Mouse (Mus musculus) brain, embryonic 14.5 days (tissue): ENCODE measurements around the gene Egln1. TPM values are rescaled to one million over a fixed set of nuclear protein-coding genes. Genes with fewer than 3 reads are reported as not detected.

Source experiments
- DNase-seq: peaks from one replicate; pipeline ENCODE4 v3.0.0-alpha.2; 2011; ENCODE audit warnings: low read depth
- CTCF ChIP-seq: fragments of 200-500 bp; IDR thresholded peaks from 2 replicates; pipeline ENCODE4 v1.5.1; 2012; ENCODE audit warnings: inconsistent platforms, mild to moderate bottlenecking, moderate library complexity, borderline replicate concordance; ENCODE audit not compliant: insufficient read depth, insufficient read length; ENCODE audit errors: extremely low read depth
- POLR2A ChIP-seq: fragments of 200-500 bp; IDR thresholded peaks from 2 replicates; pipeline ENCODE4 v1.6.1; 2012; ENCODE audit warnings: mild to moderate bottlenecking, inconsistent platforms, borderline replicate concordance; ENCODE audit not compliant: poor library complexity, insufficient read depth, insufficient read length, severe bottlenecking; ENCODE audit errors: extremely low read depth
- polyA plus RNA-seq: library from polyadenylated mRNA; depleted of rRNA; stranded (reverse); fragments of >200 nt; gene quantifications from 2 replicates; pipeline ENCODE4 v1.2.3, GENCODE M21; 2012; rRNA removed

The Egln1 gene
- 56.9 and 58.9 TPM in 2 replicates for polyA plus RNA-seq

DNA sequence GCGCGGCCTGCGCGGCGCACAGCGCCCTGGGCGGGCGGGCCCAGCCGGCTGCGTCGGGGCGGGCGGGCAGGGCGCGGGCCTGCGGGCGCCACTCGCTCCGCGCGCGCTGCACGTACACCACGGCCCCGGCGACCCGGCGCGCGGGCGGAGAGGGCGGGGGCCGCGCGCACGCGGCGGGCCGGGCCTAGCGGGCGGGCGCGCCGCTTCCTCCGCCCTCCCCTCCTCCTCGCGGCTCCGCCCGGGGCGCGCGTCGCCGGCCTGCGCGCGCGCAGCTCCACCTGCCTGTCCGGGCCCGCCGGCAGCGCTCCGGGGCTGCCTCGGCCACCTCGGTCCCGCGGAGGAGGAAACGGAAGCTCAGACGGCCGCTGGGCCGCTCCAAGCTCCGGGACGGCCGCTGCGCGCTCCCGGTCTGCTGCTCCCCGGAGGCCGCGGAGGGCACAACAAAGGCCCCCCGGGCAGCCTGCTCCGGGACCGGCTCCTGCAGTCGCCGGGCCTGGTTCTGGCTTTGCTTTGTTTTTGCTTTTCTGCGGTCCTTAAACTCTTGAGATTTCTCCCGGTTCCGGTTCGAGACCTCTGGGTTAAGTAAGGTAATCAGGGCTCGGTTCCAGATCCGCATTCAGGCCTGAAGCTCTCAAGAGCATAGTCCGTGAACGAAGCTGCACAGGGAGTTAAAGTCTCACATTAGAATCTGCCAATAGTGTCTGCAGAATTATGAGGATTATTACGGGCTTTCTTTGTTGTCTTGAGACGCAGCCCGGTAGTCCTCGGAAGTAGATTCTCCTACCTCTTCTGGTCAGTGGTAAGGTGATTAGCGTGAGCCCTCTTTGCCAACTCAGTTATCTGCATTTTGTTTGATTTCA lies at the start of gene Egln1:
TSS of gene Egln1 (minus strand) at position 116 of the 860 bp plus-strand sequence.
- no peak for TF ChIP-seq CTCF
- peak; percentile 98 for TF ChIP-seq POLR2A
- DNase-seq = peak; percentile 94

DNA sequence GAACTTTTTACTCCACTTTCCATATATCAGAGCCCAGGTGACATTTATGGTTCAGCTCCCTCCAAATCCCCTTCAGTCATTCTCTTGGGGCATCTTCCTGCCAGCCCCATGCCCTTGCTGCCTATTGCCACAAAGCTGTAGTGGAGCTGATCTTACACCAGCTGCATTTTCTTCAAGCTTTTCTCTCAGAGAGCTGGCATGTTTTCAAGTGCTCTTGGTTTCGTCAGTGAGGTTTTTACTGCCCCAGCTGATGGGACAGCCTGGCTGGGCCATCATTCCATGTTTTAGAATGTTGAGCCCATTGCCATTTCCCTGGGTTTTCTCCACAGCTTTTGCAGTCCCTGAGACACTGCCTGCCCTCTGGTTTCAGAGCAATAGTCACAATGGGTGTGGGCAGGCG lies 46.7 kb upstream of the Egln1 start:
- DNase-seq = no peak
- TF ChIP-seq CTCF (no peak), POLR2A (no peak)

DNA sequence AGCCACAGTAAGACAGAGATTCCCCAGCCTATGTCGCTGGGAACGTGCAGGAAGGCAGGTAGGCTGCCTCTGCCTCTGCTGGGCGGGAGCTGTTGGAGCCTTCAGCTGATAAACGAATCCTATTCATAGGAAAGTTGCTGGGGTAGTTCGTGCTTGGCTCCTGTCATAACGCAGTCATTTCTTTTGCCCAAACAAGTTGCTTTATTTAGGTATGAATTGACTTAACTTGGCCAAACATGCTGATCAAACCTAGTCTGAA lies 42.5 kb upstream of the Egln1 start:
- DNase-seq = no peak
- no peak for TF ChIP-seq POLR2A
- no peak for TF ChIP-seq CTCF

DNA sequence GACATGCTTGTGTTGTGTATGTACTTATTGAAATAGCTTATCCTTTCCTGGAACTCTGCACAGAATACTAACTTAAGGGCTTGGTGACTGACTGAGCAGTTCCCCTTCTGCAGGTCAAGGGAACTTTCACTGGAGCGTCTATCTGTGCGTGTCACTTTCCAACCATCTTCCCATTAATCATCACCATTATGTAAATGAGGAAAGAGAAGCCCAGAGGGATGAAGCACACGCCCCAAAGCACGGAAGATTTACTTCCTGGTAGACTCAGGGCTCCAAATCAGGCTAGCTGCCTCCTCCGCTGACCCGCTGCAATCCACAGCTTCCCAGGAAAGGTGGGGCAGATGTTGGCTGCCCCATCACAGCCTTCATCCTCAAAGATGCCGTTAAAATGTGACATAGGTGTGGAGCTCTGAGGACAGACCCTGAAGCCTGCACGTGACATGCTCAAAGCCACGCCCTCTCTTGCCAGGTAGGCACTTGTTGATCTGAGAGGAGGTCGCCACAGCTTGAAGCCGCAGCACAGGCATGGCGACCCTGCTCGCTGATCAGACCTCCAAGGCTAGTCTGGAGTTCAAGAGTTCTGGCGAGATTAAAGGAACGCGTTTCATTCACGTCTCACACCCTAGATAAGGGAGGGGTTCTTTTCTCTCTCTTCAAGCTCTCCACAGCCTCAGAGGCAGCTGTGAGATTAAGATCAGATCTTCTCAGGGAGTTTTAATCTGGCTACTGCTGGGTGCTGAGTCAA lies 42.0 kb upstream of the Egln1 start:
- no peak for TF ChIP-seq POLR2A
- no peak for TF ChIP-seq CTCF

DNA sequence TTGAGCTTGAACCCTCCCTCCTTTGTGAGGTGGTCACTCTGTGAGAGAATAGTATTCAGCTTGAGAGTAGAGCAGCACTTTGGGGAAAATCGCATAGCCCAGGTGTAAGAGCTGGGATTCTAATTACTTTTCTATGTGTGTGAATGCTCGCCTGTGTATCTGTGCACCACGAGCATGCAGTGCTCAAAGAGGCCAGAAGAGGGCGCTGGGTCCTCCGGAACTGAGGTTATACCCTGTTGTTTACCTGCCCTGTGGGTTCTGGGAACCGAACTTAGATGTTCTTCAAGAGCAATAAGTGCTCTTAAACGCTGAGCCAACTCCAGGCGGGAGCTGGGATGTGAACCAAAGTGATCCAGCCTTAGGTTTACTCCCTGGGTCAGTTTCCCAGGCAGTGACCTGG lies 31.7 kb upstream of the Egln1 start:
- DNase-seq = no peak
- TF ChIP-seq POLR2A (no peak), CTCF (peak; percentile 6; the same call in 1 of the 2 replicates)

More for the DNA sequence above, 42.0 kb upstream of the Egln1 start:
- DNase-seq = no peak

DNA sequence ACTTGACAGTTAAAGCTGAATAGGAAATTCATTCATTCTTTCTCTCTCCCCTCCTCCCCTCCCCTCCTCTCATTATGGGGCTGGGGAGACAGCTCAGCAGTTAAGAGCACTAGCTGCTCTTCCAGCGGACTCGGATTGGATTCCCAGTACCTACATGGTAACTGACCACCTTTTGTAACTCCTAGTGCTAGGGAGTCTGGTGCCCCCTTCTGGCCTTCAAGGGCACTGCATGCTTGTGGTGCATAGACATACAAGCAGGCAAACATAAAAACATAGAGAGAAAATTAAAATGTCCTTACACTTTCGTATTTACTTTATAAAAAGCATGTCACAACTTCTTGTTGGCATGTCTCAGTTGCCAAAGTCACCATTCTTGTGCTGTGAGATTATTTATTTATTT lies 30.9 kb upstream of the Egln1 start:
- no peak for DNase-seq
- TF ChIP-seq CTCF (peak; percentile 26; the same call in 1 of the 2 replicates), POLR2A (no peak)

DNA sequence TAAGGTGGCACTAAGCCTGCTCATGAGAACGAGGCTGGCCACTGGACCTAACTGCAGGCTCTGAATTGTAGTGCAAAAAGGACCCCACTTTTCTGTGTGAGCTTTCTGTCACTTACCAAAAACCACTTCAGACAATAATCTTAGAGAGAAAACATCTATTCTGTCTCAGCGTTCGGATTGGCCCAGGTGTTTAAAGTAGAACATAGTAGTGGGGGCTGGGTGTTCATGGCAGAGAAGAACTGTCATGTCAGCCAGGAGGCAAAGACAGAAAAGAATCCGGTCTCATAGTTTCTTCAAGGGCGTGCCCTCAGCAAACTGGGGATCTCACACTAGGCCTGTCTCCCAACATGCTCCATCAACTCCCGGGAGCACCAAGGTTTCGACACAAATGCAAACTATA lies 28.9 kb upstream of the Egln1 start:
- DNase-seq = no peak
- no peak for TF ChIP-seq POLR2A
- TF ChIP-seq CTCF = no peak

DNA sequence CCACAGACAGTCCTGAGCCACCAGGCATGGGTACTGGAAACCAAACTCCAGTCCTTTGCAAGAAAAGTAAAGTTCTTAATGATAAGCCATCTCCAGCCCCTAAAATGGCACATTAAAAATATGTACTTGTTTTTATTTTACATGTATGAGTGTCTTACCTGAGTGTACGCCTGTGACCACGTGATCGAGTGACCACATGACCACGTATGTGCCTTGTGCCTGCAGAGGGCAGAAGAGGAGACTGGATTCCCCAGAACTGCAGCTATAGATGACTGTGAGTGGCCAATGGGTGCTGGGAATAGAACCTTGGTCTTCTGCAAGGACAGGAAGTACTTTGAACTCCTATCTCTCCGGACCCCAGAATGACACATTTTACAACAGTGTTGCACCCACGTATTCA lies 27.1 kb upstream of the Egln1 start:
- no peak for DNase-seq
- no peak for TF ChIP-seq POLR2A
- no peak for TF ChIP-seq CTCF

DNA sequence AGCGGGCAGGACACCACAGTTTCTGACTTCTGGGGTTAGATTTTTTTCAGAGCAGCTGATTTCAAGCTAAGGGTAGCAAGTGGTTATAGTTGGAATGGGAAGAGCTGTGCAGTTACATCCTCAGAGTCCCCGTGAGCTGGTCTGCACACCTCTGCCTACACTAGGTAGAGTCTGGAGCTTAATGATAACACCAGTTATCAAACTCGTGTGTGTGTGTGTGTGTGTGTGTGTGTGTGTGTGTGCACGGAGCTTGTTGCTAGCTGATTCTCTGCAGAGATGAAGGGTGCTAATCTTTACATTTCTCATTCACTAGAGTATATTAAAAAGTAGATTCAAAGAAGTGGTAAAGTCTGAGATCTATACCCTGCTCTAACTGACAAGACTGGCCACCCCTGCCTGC lies 25.1 kb upstream of the Egln1 start:
- TF ChIP-seq CTCF = no peak
- TF ChIP-seq POLR2A = no peak
- DNase-seq = no peak

DNA sequence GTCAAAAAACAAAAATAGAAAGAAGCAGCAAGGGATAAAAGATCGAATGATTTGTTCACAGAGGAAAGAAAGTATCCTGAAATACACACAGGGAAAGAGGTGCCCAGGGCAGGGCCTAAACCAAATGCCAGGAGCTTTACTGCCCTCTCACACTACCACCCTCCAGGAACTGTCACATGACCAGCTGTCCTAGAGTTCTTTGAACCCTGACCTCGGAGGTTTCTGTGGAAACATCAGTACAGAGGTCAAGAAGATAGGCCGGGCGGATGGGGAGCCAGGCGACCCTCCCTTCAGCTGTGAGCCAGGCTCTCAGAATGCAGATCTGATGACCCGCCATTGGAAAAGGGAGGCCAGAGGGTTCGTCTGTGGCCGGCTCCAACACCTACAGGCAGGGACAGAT lies 24.1 kb upstream of the Egln1 start:
- DNase-seq = no peak
- TF ChIP-seq POLR2A (no peak), CTCF (no peak)

DNA sequence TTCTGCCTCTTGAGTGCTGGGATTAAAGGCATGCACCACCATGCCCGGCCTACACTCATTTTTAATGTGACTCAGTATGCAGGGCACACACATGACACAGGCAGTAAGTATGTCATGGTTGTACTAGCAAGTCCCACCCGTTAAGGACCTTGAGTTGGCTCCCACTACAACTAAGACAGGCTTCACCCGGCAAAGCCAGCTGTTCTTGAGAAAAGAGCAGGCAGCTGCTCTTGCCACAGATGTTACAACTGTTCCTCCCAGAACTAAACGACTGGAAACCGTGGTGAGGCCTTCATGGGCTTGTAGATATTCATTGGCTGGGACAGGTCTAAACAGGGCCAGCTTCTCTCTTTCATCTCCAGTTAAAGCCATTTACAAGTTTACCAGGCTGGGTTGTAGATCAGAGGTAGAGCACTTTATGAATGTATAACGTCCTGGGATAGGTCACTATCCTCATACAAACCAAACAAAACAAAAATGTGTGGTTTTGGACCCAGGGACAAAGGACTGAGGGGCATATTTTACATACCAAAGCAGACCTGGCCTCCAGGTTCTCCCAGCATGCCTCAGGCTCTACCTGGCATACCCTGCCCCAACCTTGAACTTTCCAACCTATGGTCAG lies 21.3 kb upstream of the Egln1 start:
- TF ChIP-seq POLR2A (no peak), CTCF (no peak)
- no peak for DNase-seq
